Mouse (Mus musculus) CH12.LX (cell line): Measurements from ENCODE around the gene Siae.

Experiments
- CTCF ChIP-seq, 2 experiments: IDR thresholded peaks in 1 of 2; conservative IDR thresholded peaks in 1 of 2; 2 replicates each; pipeline ENCODE4 v1.5.1; 2011 to 2012; ENCODE audit warnings: low read depth in 2 of 2, low read length in 2 of 2, improper control_type of control experiment in 1 of 2, inconsistent platforms in 1 of 2, mild to moderate bottlenecking in 1 of 2, moderate library complexity in 1 of 2
- JUND ChIP-seq: conservative IDR thresholded peaks from 2 replicates; pipeline ENCODE4 v1.6.1; 2011; ENCODE audit warnings: low read depth, low read length, improper control_type of control experiment
- SMC3 ChIP-seq: IDR thresholded peaks from 2 replicates; pipeline ENCODE4 v1.6.1; 2011; ENCODE audit warnings: low read depth, low read length, improper control_type of control experiment

GRCm38 (mm10) chr9:37550435-37550834, 5.1 kb upstream of the Siae start:
- TF ChIP-seq JUND: no peak
- TF ChIP-seq CTCF (conservative IDR thresholded peaks at IDR 0.05 in 1 of 2, IDR thresholded peaks at IDR 0.05 in 1 of 2; ENCODE audit: low read depth in 2 of 2, low read length in 2 of 2): no peak
- no peak for TF ChIP-seq SMC3
